Mouse (Mus musculus): Measurements from ENCODE around the gene Cog6. TPM values are rescaled to one million over a fixed set of nuclear protein-coding genes. Genes with fewer than 3 reads are reported as not detected.

Cog6 gene
- polyA plus RNA-seq (2014; fragmentation: Nextera tagmentation; extraction: Ambion mirVana): 50.8 and 54.2 TPM in 2 replicates

- peak; percentile 93 for DNase-seq (ENCODE audit: low spot score)
- Histone ChIP-seq H3K4me2 (ENCODE audit: low read depth, low read length) (peak within 1 kb of the TSS; percentile 74), H3K4me1 (ENCODE audit: control insufficient read depth, insufficient read depth, low read length) (0 out of 2 replicates have a peak, but pooled peaks cover 4% of the 10 kb centered on the region), H3K9me3 (replicated peaks; ENCODE audit: control insufficient read depth, low read length) (no peaks in the 10 kb centered on the region), H3K9ac (replicated peaks; ENCODE audit: low read length) (peak within 1 kb of the TSS; percentile 79), H3K27ac (replicated peaks; ENCODE audit: low read depth, low read length) (no peak within 1 kb of the TSS), H3K4me3 (ENCODE audit: low read depth, low read length) (peak within 1 kb of the TSS; percentile 77), H3K36me3 (replicated peaks; ENCODE audit: control insufficient read depth, insufficient read depth, low read depth, low read length) (no peaks in the 10 kb centered on the region), H3K27me3 (ENCODE audit: control insufficient read depth, insufficient read depth, low read length) (no peaks in the 10 kb centered on the region)
- WGBS: 6% methylated on average over 53 of the region's 53 CpGs
- ATAC-seq (replicated peaks; ENCODE audit: insufficient number of reproducible peaks, low FRiP score, low TSS enrichment, low read depth): peak; percentile 89
Observed at GRCm38 (mm10) chr3:53016436-53017340, at the start of gene Cog6. TSS of gene Cog6 (minus strand) at chr3:53017237.

GRCm38 (mm10) chr3:53066095-53066372 is 49.0 kb upstream of the Cog6 start:
- Histone ChIP-seq H3K4me3 (ENCODE audit: low read depth, low read length) (no peak overlapping the region), H3K9me3 (replicated peaks; ENCODE audit: control insufficient read depth, low read length) (no peaks in the 10 kb centered on the region), H3K9ac (replicated peaks; ENCODE audit: low read length) (no peak overlapping the region), H3K36me3 (replicated peaks; ENCODE audit: control insufficient read depth, insufficient read depth, low read depth, low read length) (no peaks in the 10 kb centered on the region), H3K4me1 (ENCODE audit: control insufficient read depth, insufficient read depth, low read length) (no peaks in the 10 kb centered on the region), H3K27me3 (ENCODE audit: control insufficient read depth, insufficient read depth, low read length) (no peaks in the 10 kb centered on the region), H3K4me2 (ENCODE audit: low read depth, low read length) (no peak overlapping the region), H3K27ac (replicated peaks; ENCODE audit: low read depth, low read length) (no peak overlapping the region)
- WGBS: 55% methylated on average over 4 of the region's 4 CpGs
- DNase-seq (ENCODE audit: low spot score) (peak; percentile 9), ATAC-seq (replicated peaks; ENCODE audit: insufficient number of reproducible peaks, low FRiP score, low TSS enrichment, low read depth) (no peak)

- Histone ChIP-seq H3K4me1 (ENCODE audit: control insufficient read depth, insufficient read depth, low read length) (no peaks in the 10 kb centered on the region), H3K4me3 (ENCODE audit: low read depth, low read length) (no peak overlapping the region), H3K9ac (replicated peaks; ENCODE audit: low read length) (no peak overlapping the region), H3K27me3 (ENCODE audit: control insufficient read depth, insufficient read depth, low read length) (no peaks in the 10 kb centered on the region), H3K27ac (replicated peaks; ENCODE audit: low read depth, low read length) (no peak overlapping the region), H3K9me3 (replicated peaks; ENCODE audit: control insufficient read depth, low read length) (no peaks in the 10 kb centered on the region), H3K36me3 (replicated peaks; ENCODE audit: control insufficient read depth, insufficient read depth, low read depth, low read length) (no peaks in the 10 kb centered on the region), H3K4me2 (ENCODE audit: low read depth, low read length) (no peak overlapping the region)
- DNase-seq (ENCODE audit: low spot score): no peak
- ATAC-seq (replicated peaks; ENCODE audit: insufficient number of reproducible peaks, low FRiP score, low TSS enrichment, low read depth): no peak
- 80% methylated on average over 13 of the region's 13 CpGs for WGBS
Observed at GRCm38 (mm10) chr3:53065267-53066094, 48.4 kb upstream of the Cog6 start.

- H3K36me3 ChIP-seq (replicated peaks; ENCODE audit: control insufficient read depth, insufficient read depth, low read depth, low read length): no peaks in the 10 kb centered on the region
- no peak overlapping the region for H3K9ac ChIP-seq (replicated peaks; ENCODE audit: low read length)
Observed at GRCm38 (mm10) chr3:53063423-53064147, 46.5 kb upstream of the Cog6 start.

GRCm38 (mm10) chr3:53059959-53060358 is 42.9 kb upstream of the Cog6 start:
- H3K27me3 ChIP-seq (ENCODE audit: control insufficient read depth, insufficient read depth, low read length): no peaks in the 10 kb centered on the region
- DNase-seq (ENCODE audit: low spot score) (no peak), ATAC-seq (replicated peaks; ENCODE audit: insufficient number of reproducible peaks, low FRiP score, low TSS enrichment, low read depth) (no peak)
- no peak overlapping the region for H3K27ac ChIP-seq (replicated peaks; ENCODE audit: low read depth, low read length)
- H3K36me3 ChIP-seq (replicated peaks; ENCODE audit: control insufficient read depth, insufficient read depth, low read depth, low read length): no peaks in the 10 kb centered on the region
- 54% methylated on average over 2 of the region's 2 CpGs for WGBS
- no peaks in the 10 kb centered on the region for H3K4me1 ChIP-seq (ENCODE audit: control insufficient read depth, insufficient read depth, low read length)
- H3K9ac ChIP-seq (replicated peaks; ENCODE audit: low read length): no peak overlapping the region
- no peak overlapping the region for H3K4me2 ChIP-seq (ENCODE audit: low read depth, low read length)
- no peak overlapping the region for H3K4me3 ChIP-seq (ENCODE audit: low read depth, low read length)
- H3K9me3 ChIP-seq (replicated peaks; ENCODE audit: control insufficient read depth, low read length): no peaks in the 10 kb centered on the region

More at GRCm38 (mm10) chr3:53063423-53064147, 46.5 kb upstream of the Cog6 start:
- Histone ChIP-seq H3K4me2 (ENCODE audit: low read depth, low read length) (no peak overlapping the region), H3K9me3 (replicated peaks; ENCODE audit: control insufficient read depth, low read length) (no peaks in the 10 kb centered on the region), H3K4me1 (ENCODE audit: control insufficient read depth, insufficient read depth, low read length) (no peaks in the 10 kb centered on the region), H3K27me3 (ENCODE audit: control insufficient read depth, insufficient read depth, low read length) (no peaks in the 10 kb centered on the region), H3K4me3 (ENCODE audit: low read depth, low read length) (no peak overlapping the region), H3K27ac (replicated peaks; ENCODE audit: low read depth, low read length) (no peak overlapping the region)
- DNase-seq (ENCODE audit: low spot score) (no peak), ATAC-seq (replicated peaks; ENCODE audit: insufficient number of reproducible peaks, low FRiP score, low TSS enrichment, low read depth) (no peak)
- WGBS: 61% methylated on average over 13 of the region's 13 CpGs

- Histone ChIP-seq H3K4me3 (ENCODE audit: low read depth, low read length) (no peak overlapping the region), H3K27me3 (ENCODE audit: control insufficient read depth, insufficient read depth, low read length) (no peaks in the 10 kb centered on the region), H3K36me3 (replicated peaks; ENCODE audit: control insufficient read depth, insufficient read depth, low read depth, low read length) (no peaks in the 10 kb centered on the region), H3K9ac (replicated peaks; ENCODE audit: low read length) (no peak overlapping the region), H3K9me3 (replicated peaks; ENCODE audit: control insufficient read depth, low read length) (no peaks in the 10 kb centered on the region), H3K27ac (replicated peaks; ENCODE audit: low read depth, low read length) (no peak overlapping the region), H3K4me1 (ENCODE audit: control insufficient read depth, insufficient read depth, low read length) (no peaks in the 10 kb centered on the region), H3K4me2 (ENCODE audit: low read depth, low read length) (no peak overlapping the region)
- no peak for DNase-seq (ENCODE audit: low spot score)
- no peak for ATAC-seq (replicated peaks; ENCODE audit: insufficient number of reproducible peaks, low FRiP score, low TSS enrichment, low read depth)
- 82% methylated on average over 10 of the region's 10 CpGs for WGBS
Observed at GRCm38 (mm10) chr3:53056430-53056829, 39.4 kb upstream of the Cog6 start.

GRCm38 (mm10) chr3:53052385-53052784 is 35.3 kb upstream of the Cog6 start:
- Histone ChIP-seq H3K27ac (replicated peaks; ENCODE audit: low read depth, low read length) (no peak overlapping the region), H3K36me3 (replicated peaks; ENCODE audit: control insufficient read depth, insufficient read depth, low read depth, low read length) (no peaks in the 10 kb centered on the region), H3K9me3 (replicated peaks; ENCODE audit: control insufficient read depth, low read length) (no peaks in the 10 kb centered on the region), H3K27me3 (ENCODE audit: control insufficient read depth, insufficient read depth, low read length) (no peaks in the 10 kb centered on the region), H3K4me1 (ENCODE audit: control insufficient read depth, insufficient read depth, low read length) (no peaks in the 10 kb centered on the region), H3K4me2 (ENCODE audit: low read depth, low read length) (no peak overlapping the region), H3K4me3 (ENCODE audit: low read depth, low read length) (no peak overlapping the region), H3K9ac (replicated peaks; ENCODE audit: low read length) (no peak overlapping the region)
- ATAC-seq (replicated peaks; ENCODE audit: insufficient number of reproducible peaks, low FRiP score, low TSS enrichment, low read depth) (no peak), DNase-seq (ENCODE audit: low spot score) (no peak)
- WGBS: 59% methylated on average over 8 of the region's 8 CpGs

Data from embryonic facial prominence, embryonic 11.5 days (tissue).